Mouse (Mus musculus) liver, embryonic 13.5 days (tissue): ENCODE results near the gene Scand1. TPM values are rescaled to one million over a fixed set of nuclear protein-coding genes. Genes with fewer than 3 reads are reported as not detected.

Experiments used
- ATAC-seq: fragments of 200-750 bp; cut with Nextera tagmentation; 2 replicates; pipeline ENCODE4 v1.8.0; 2017; ENCODE audit warnings: low read depth, mild to moderate bottlenecking, moderate number of reproducible peaks, moderate library complexity
- DNase-seq: peaks from one replicate; pipeline ENCODE4 v3.0.0; 2022
- H3K27ac ChIP-seq: fragments of 300-500 bp; sonication (generic); 2 replicates; pipeline ENCODE4 v1.5.1; 2015; ENCODE audit warnings: moderate library complexity, mild to moderate bottlenecking, inconsistent platforms
- H3K27me3 ChIP-seq: fragments of 300-500 bp; sonication (generic); 2 replicates; pipeline ENCODE4 v1.6.1; 2015; ENCODE audit warnings: mild to moderate bottlenecking, inconsistent platforms
- H3K36me3 ChIP-seq: fragments of 300-500 bp; sonication (generic); 2 replicates; pipeline ENCODE4 v1.6.1; 2015; ENCODE audit warnings: mild to moderate bottlenecking, inconsistent platforms
- H3K4me1 ChIP-seq: fragments of 300-500 bp; sonication (generic); replicated peaks from 2 replicates; pipeline ENCODE4 v1.6.1; 2015; ENCODE audit warnings: inconsistent platforms
- H3K4me2 ChIP-seq: fragments of 300-500 bp; sonication (generic); 2 replicates; pipeline ENCODE4 v1.6.1; 2015; ENCODE audit warnings: inconsistent platforms, mild to moderate bottlenecking, moderate library complexity
- H3K4me3 ChIP-seq: fragments of 300-500 bp; sonication (generic); replicated peaks from 2 replicates; pipeline ENCODE4 v1.5.1; 2015; ENCODE audit warnings: mild to moderate bottlenecking, inconsistent platforms
- H3K9ac ChIP-seq: fragments of 300-500 bp; sonication (generic); 2 replicates; pipeline ENCODE4 v1.6.1; 2015; ENCODE audit warnings: mild to moderate bottlenecking, inconsistent platforms
- H3K9me3 ChIP-seq: fragments of 300-500 bp; sonication (generic); replicated peaks from 2 replicates; pipeline ENCODE4 v1.6.1; 2016; ENCODE audit warnings: inconsistent platforms
- WGBS: fragments of 180-500 bp; shearing (Covaris S2); methylation state at CpG from one replicate; pipeline ENCODE4 v1.1.7; 2015; ENCODE audit not compliant: insufficient replicate concordance; 5-methylcytosine and 5-hydroxymethylcytosine counted together
- polyA plus RNA-seq: library from polyadenylated mRNA; unstranded; fragments of >200 nt; fragmentation: Nextera tagmentation; extraction: Ambion mirVana; gene quantifications from 2 replicates; pipeline ENCODE4 v1.2.1, GENCODE M21; 2015

The Scand1 gene
- polyA plus RNA-seq, 1 experiment from 2014 or later, result 34.4 TPM

DNA sequence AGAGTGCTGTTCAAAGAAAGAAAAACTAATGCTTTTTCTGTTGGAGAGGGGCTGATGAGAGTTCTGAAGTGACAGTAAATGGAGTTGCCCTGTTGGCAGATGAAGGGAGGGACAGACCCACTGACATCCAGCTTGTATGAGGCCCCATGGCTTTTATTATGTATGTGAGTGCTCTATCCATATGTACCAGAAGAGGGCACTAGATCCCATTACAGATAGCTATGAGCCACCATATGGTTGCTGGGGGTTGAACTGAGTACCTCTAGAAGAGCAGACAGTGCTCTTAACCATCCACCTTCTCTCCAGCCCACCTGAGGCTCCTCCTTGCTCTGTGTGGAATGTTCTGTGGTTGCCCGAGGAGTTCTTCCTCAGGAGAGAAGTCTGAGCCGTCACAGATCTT lies 6.7 kb downstream of the Scand1 start:
- H3K9ac ChIP-seq, result no peak overlapping the region
- no peaks in the 10 kb centered on the region for H3K27me3 ChIP-seq
- H3K9me3 ChIP-seq, result no peaks in the 10 kb centered on the region
- H3K36me3 ChIP-seq, result peaks cover 49% of the 10 kb centered on the region
- WGBS, result 76% methylated on average over 2 of the region's 2 CpGs
- H3K4me2 ChIP-seq, result no peak overlapping the region
- peaks cover 16% of the 10 kb centered on the region for H3K4me1 ChIP-seq
- DNase-seq, result no peak
- no peak overlapping the region for H3K4me3 ChIP-seq
- no peak overlapping the region for H3K27ac ChIP-seq
- no peak for ATAC-seq

- Histone ChIP-seq H3K4me1 (peaks cover 10% of the 10 kb centered on the region), H3K9me3 (no peaks in the 10 kb centered on the region), H3K4me2 (no peak overlapping the region), H3K27me3 (no peaks in the 10 kb centered on the region), H3K36me3 (peaks cover 55% of the 10 kb centered on the region), H3K9ac (no peak overlapping the region), H3K27ac (no peak overlapping the region), H3K4me3 (no peak overlapping the region)
- WGBS, result 81% methylated on average over 4 of the region's 4 CpGs
- ATAC-seq (no peak), DNase-seq (no peak)
Measured at GRCm38 (mm10) chr2:156304351-156304750, 8.2 kb downstream of the Scand1 start.

DNA sequence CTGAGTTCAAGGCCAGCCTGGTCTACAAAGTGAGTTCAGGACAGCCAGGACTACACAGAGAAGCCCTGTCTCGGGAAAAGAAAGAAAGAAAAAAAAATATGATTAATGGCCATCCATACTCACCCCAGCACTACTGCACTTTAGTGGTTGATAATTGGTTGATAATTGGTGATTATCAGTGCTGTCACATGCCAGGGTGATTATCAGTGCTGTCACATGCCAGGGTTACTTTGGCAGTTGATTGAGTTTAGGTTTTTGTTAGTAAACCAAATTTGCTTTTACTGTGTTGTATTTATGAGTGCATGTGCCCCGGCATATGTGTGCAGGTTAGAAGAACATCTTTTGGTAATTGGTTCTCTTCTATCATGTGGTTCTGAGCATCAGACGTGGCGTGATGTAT lies 10.4 kb downstream of the Scand1 start:
- H3K27ac ChIP-seq, result no peak overlapping the region
- H3K9ac ChIP-seq, result no peak overlapping the region
- DNase-seq (no peak), ATAC-seq (no peak)
- no peak overlapping the region for H3K4me2 ChIP-seq
- peaks cover 10% of the 10 kb centered on the region for H3K4me1 ChIP-seq
- H3K4me3 ChIP-seq, result no peak overlapping the region
- 61% methylated on average over 4 of the region's 4 CpGs for WGBS
- no peaks in the 10 kb centered on the region for H3K27me3 ChIP-seq
- H3K36me3 ChIP-seq, result peaks cover 60% of the 10 kb centered on the region
- no peaks in the 10 kb centered on the region for H3K9me3 ChIP-seq

DNA sequence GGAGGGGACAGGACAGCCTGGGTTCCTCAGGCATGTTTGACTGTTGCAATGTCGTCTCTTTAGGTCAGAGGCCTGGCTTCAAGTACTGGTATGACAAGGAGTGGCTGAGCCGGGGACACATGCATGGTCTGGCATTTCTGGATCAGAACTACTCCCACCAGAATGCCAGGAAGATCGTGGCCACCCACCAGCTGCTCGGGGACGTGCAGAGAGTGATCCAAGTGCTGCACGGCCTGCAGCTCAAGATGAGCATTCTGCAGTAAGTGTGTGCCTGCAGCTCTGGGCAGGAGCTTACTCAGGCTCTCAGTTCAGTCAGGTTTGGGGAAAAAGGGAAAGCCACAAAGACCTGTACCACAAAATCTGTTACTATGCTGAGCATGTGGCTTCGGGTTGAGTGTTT lies 14.0 kb downstream of the Scand1 start:
- H3K4me2 ChIP-seq, result no peak overlapping the region
- no peak overlapping the region for H3K9ac ChIP-seq
- no peak overlapping the region for H3K4me3 ChIP-seq
- no peak for ATAC-seq
- H3K4me1 ChIP-seq, result peaks cover 14% of the 10 kb centered on the region
- no peak for DNase-seq
- H3K36me3 ChIP-seq, result peaks cover 58% of the 10 kb centered on the region
- no peaks in the 10 kb centered on the region for H3K27me3 ChIP-seq
- no peaks in the 10 kb centered on the region for H3K9me3 ChIP-seq
- WGBS, result 73% methylated on average over 7 of the region's 7 CpGs
- no peak overlapping the region for H3K27ac ChIP-seq

- Histone ChIP-seq H3K36me3 (peaks cover 59% of the 10 kb centered on the region), H3K4me2 (no peak overlapping the region), H3K27ac (no peak overlapping the region), H3K9me3 (no peaks in the 10 kb centered on the region), H3K27me3 (no peaks in the 10 kb centered on the region), H3K4me3 (no peak overlapping the region), H3K4me1 (peaks cover 14% of the 10 kb centered on the region), H3K9ac (no peak overlapping the region)
- no peak for ATAC-seq
- DNase-seq, result no peak
- WGBS, result 73% methylated on average over 3 of the region's 3 CpGs
Measured at GRCm38 (mm10) chr2:156297653-156298052, 14.9 kb downstream of the Scand1 start.

DNA sequence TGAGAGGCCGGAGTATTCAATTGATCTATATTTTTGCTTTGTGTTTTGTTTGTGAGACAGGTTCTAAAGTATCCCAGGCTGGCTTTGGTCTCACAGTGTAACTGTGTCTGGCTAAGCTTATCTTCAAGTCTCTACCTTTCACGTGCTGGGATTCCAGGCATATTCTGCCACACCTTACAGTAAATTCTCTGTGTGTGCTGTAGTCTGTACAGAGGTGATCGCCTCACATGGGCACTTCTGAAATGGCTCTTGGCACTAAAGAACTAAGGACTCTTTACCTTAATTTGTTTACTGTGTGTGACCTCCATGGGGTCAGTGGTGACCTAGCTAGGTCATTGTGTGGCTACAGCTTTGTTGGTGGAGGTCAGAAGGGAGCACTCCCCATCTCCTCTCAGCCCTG lies 16.3 kb downstream of the Scand1 start:
- H3K27me3 ChIP-seq, result no peaks in the 10 kb centered on the region
- no peak overlapping the region for H3K4me3 ChIP-seq
- H3K4me1 ChIP-seq, result peaks cover 4% of the 10 kb centered on the region
- no peak overlapping the region for H3K27ac ChIP-seq
- no peak overlapping the region for H3K4me2 ChIP-seq
- peaks cover 58% of the 10 kb centered on the region for H3K36me3 ChIP-seq
- 76% methylated on average over 3 of the region's 3 CpGs for WGBS
- H3K9ac ChIP-seq, result no peak overlapping the region
- no peaks in the 10 kb centered on the region for H3K9me3 ChIP-seq
- ATAC-seq, result no peak
- no peak for DNase-seq

DNA sequence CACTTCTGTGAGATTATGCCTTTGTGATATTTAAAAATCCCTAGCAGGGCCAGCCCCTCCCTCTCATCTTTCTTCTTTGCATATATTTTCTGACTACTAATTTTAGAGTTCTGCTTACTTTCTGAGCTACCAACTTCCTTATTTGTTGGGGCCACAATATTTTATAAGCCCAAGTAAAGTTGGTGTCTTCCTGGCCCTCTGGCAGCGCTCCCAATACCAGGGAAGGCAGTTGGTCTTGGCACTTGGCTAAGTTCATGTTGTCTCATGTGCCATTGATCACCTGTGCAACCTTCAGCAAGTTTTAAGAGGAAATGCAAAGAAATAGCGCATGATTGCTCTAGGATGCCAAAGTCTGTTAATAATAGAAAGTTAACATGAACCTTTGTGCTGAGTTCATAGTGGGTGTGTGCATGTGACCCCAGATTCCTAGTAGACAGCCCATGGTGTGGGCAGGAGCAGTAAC lies 16.9 kb downstream of the Scand1 start:
- Histone ChIP-seq H3K4me2 (no peak overlapping the region), H3K4me3 (no peak overlapping the region), H3K9ac (no peak overlapping the region), H3K27ac (no peak overlapping the region), H3K27me3 (no peaks in the 10 kb centered on the region), H3K4me1 (peaks cover 4% of the 10 kb centered on the region), H3K9me3 (no peaks in the 10 kb centered on the region), H3K36me3 (peaks cover 53% of the 10 kb centered on the region)
- DNase-seq, result no peak
- WGBS, result 77% methylated on average over 2 of the region's 2 CpGs
- ATAC-seq, result no peak

DNA sequence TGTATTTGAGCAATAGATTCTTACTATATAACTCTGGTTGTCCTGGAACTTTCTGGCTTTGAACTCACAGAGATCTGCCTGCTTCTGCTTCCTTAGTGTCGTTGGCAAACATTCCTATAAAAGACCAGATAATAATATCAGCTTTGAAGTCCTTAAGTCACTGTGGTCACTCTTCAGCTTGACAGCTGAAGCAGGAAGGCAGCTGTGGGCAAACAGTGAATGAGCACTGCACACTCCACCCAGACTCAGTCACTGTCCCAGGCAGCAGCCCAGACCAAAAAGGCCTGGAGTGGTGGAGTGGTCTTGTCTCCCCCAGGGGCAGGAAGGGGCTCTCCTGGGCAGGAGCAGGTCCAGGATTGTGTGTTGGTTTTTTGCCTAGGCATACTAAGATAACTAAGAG lies 20.5 kb downstream of the Scand1 start:
- DNase-seq (no peak), ATAC-seq (no peak)
- H3K36me3 ChIP-seq, result peaks cover 47% of the 10 kb centered on the region
- H3K4me3 ChIP-seq, result no peak overlapping the region
- no peak overlapping the region for H3K27ac ChIP-seq
- no peak overlapping the region for H3K9ac ChIP-seq
- no peaks in the 10 kb centered on the region for H3K27me3 ChIP-seq
- WGBS, result 52% methylated on average over 1 of the region's 1 CpGs
- H3K4me2 ChIP-seq, result no peak overlapping the region
- H3K4me1 ChIP-seq, result peaks cover 4% of the 10 kb centered on the region
- H3K9me3 ChIP-seq, result no peaks in the 10 kb centered on the region

DNA sequence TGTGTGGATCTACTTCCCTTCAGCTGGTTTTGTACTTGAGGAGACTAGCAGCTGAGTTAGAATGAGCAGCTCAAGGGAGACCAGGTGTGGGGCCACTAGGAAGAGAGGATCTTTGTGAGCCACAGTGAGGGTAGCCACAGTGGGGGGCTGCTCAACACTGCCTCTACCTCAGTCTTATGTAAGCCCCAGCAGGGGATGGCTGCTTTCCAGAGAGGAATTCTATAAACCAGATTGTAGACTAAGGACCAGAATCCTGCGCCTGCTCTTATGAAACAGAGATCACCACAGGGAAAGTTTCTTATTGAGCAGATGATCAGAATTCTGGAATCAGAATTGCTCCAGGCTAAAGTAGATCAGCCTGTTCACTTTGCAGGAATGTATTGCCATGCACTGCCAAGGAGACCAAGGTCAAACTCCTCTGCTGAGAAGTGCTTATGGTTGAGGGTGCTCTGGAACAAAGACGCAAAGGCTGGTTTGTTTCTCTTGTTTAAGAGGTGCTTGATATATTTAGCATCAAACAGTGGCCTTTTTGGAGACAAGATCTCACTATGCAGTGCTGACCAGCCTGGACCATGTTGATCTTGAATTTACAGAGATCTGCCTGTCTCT lies 22.8 kb downstream of the Scand1 start:
- peaks cover 45% of the 10 kb centered on the region for H3K36me3 ChIP-seq
- no peak overlapping the region for H3K4me3 ChIP-seq
- WGBS, result 78% methylated on average over 2 of the region's 2 CpGs
- no peaks in the 10 kb centered on the region for H3K27me3 ChIP-seq
- no peak overlapping the region for H3K4me2 ChIP-seq
- ATAC-seq, result no peak
- no peaks in the 10 kb centered on the region for H3K4me1 ChIP-seq
- H3K9me3 ChIP-seq, result no peaks in the 10 kb centered on the region
- no peak for DNase-seq
- H3K9ac ChIP-seq, result no peak overlapping the region
- H3K27ac ChIP-seq, result no peak overlapping the region

DNA sequence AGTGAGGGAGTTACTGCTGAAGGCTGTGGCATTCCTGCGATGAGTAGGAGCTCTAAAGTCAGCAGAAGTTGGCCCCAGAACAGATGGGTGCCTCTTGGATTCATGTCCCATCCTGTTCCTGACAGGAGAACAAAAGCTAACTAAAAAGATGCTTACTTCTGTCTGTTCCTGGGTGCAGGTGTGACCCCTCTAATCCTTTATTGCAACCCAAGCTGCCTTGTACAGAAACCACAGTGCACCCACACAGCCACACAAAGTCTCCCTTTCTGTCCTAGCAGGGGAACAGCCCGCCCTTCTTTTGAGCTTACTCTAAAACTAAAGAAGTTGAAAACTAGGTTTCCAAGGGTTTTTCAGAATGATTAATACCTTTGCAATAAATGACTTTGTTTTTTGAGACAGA lies 24.3 kb downstream of the Scand1 start:
- no peak for ATAC-seq

DNA sequence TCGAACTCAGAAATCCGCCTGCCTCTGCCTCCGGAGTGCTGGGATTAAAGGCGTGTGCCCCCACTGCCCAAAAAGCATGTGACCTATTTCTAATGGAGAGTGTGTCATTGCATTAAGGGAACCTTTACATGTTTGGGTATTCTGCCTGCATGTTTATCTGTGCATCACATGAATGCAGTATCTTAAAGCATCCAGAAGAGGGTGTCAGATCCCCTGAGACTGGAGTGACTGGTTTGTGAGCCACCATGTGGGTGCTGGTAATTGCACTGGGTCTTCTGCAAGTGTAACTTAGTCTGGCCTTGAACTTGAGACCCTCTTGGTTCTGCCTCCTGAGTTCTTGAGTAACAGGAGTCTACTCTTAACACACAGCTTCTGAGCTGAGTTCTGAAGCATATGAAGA lies 25.8 kb downstream of the Scand1 start:
- H3K9ac ChIP-seq, result no peak overlapping the region
- H3K27me3 ChIP-seq, result no peaks in the 10 kb centered on the region
- ATAC-seq, result no peak
- H3K36me3 ChIP-seq, result peaks cover 29% of the 10 kb centered on the region
- 82% methylated on average over 4 of the region's 4 CpGs for WGBS
- no peak for DNase-seq
- H3K4me2 ChIP-seq, result no peak overlapping the region
- no peak overlapping the region for H3K27ac ChIP-seq
- H3K4me3 ChIP-seq, result no peak overlapping the region
- no peaks in the 10 kb centered on the region for H3K4me1 ChIP-seq
- no peaks in the 10 kb centered on the region for H3K9me3 ChIP-seq

More for the DNA sequence above, 24.3 kb downstream of the Scand1 start:
- H3K36me3 ChIP-seq, result peaks cover 33% of the 10 kb centered on the region
- no peak overlapping the region for H3K27ac ChIP-seq
- H3K9me3 ChIP-seq, result no peaks in the 10 kb centered on the region
- WGBS, result 79% methylated on average over 2 of the region's 2 CpGs
- H3K4me2 ChIP-seq, result no peak overlapping the region
- no peak overlapping the region for H3K4me3 ChIP-seq
- no peaks in the 10 kb centered on the region for H3K4me1 ChIP-seq
- H3K27me3 ChIP-seq, result no peaks in the 10 kb centered on the region
- no peak for DNase-seq
- no peak overlapping the region for H3K9ac ChIP-seq

GRCm38 (mm10) chr2:156285161-156285560 lies 27.3 kb downstream of the Scand1 start:
- no peaks in the 10 kb centered on the region for H3K27me3 ChIP-seq
- peaks cover 28% of the 10 kb centered on the region for H3K36me3 ChIP-seq
- no peak overlapping the region for H3K4me2 ChIP-seq
- H3K4me1 ChIP-seq, result no peaks in the 10 kb centered on the region
- H3K4me3 ChIP-seq, result no peak overlapping the region
- no peak overlapping the region for H3K27ac ChIP-seq
- DNase-seq, result no peak
- H3K9ac ChIP-seq, result no peak overlapping the region
- no peak for ATAC-seq
- no peaks in the 10 kb centered on the region for H3K9me3 ChIP-seq
- WGBS, result 59% methylated on average over 2 of the region's 2 CpGs
